Mouse (Mus musculus): ENCODE measurements at regions not wholly inside any gene's neighbourhood (a gene's known extent, or its start where the extent isn't known, plus 50 kb on each side); places are given as distances from the start of the nearest gene placed in this dataset.
A peak's percentile ranks its signal among the peaks of the same experiment; 100 is the strongest.

GRCm38 (mm10) chr5:39176906-39177305 is 300.3 kb upstream of the Clnk start:
- DNase-seq (ENCODE audit: low spot score in 2 of 2) = no peak

GRCm38 (mm10) chr5:39173491-39173890 is 296.9 kb upstream of the Clnk start:
- DNase-seq (ENCODE audit: low spot score in 2 of 2) = no peak

GRCm38 (mm10) chr5:39159651-39160050 is 283.0 kb upstream of the Clnk start:
- DNase-seq (ENCODE audit: low spot score in 2 of 2) = no peak

- DNase-seq (ENCODE audit: low spot score in 2 of 2) = no peak
These were observed 279.2 kb upstream of the Clnk start for GRCm38 (mm10) chr5:39155763-39156162.

- DNase-seq (ENCODE audit: low spot score in 2 of 2) = no peak
These were observed 276.7 kb upstream of the Clnk start for GRCm38 (mm10) chr5:39153291-39153794.

GRCm38 (mm10) chr5:39151917-39152316 is 275.3 kb upstream of the Clnk start:
- no peak for DNase-seq (ENCODE audit: low spot score in 2 of 2)

GRCm38 (mm10) chr5:39150891-39151290 is 274.3 kb upstream of the Clnk start:
- DNase-seq (ENCODE audit: low spot score in 2 of 2) = no peak

- DNase-seq (ENCODE audit: low spot score in 2 of 2) = no peak
These were observed 269.0 kb upstream of the Clnk start for GRCm38 (mm10) chr5:39145658-39146057.

- DNase-seq (ENCODE audit: low spot score in 2 of 2) = no peak
These were observed 267.6 kb upstream of the Clnk start for GRCm38 (mm10) chr5:39144225-39144624.

- DNase-seq (ENCODE audit: low spot score in 2 of 2) = no peak
These were observed 267.0 kb upstream of the Clnk start for GRCm38 (mm10) chr5:39143648-39144047.

- no peak for DNase-seq (ENCODE audit: low spot score in 2 of 2)
These were observed 261.8 kb upstream of the Clnk start for GRCm38 (mm10) chr5:39138375-39138774.

GRCm38 (mm10) chr5:39128931-39129330 is 252.3 kb upstream of the Clnk start:
- no peak for DNase-seq (ENCODE audit: low spot score in 2 of 2)

- DNase-seq (ENCODE audit: low spot score in 2 of 2) = no peak
These were observed 250.2 kb upstream of the Clnk start for GRCm38 (mm10) chr5:39126833-39127232.

GRCm38 (mm10) chr5:39126270-39126691 is 249.7 kb upstream of the Clnk start:
- DNase-seq (ENCODE audit: low spot score in 2 of 2) = no peak

- DNase-seq (ENCODE audit: low spot score in 2 of 2) = no peak
These were observed 233.7 kb upstream of the Clnk start for GRCm38 (mm10) chr5:39110336-39110735.

- no peak for DNase-seq (ENCODE audit: low spot score in 2 of 2)
These were observed 232.9 kb upstream of the Clnk start for GRCm38 (mm10) chr5:39109526-39109925.

GRCm38 (mm10) chr5:39099113-39099512 is 222.5 kb upstream of the Clnk start:
- no peak for DNase-seq (ENCODE audit: low spot score in 2 of 2)

- DNase-seq (ENCODE audit: low spot score in 2 of 2) = no peak
These were observed 218.3 kb upstream of the Clnk start for GRCm38 (mm10) chr5:39094875-39095274.

GRCm38 (mm10) chr5:39076555-39077178 is 200.1 kb upstream of the Clnk start:
- no peak for DNase-seq (ENCODE audit: low spot score in 2 of 2)

GRCm38 (mm10) chr5:39069683-39070082 is 193.1 kb upstream of the Clnk start:
- no peak for DNase-seq (ENCODE audit: low spot score in 2 of 2)

GRCm38 (mm10) chr5:39063061-39063460 is 186.4 kb upstream of the Clnk start:
- DNase-seq (ENCODE audit: low spot score in 2 of 2) = peak; percentile 53 to 79

- DNase-seq (ENCODE audit: low spot score in 2 of 2) = peak; percentile 59 to 82
These were observed 176.1 kb upstream of the Clnk start for GRCm38 (mm10) chr5:39052490-39053250.

- no peak for DNase-seq (ENCODE audit: low spot score in 2 of 2)
These were observed 173.9 kb upstream of the Clnk start for GRCm38 (mm10) chr5:39050512-39050911.
